Mouse (Mus musculus): ENCODE results near the gene Olfr99. TPM values are rescaled to one million over a fixed set of nuclear protein-coding genes. Genes with fewer than 3 reads are reported as not detected.

The Olfr99 gene
- not detected for total RNA-seq (2023)

GRCm38 (mm10) chr17:37283360-37283759, at the start of gene Olfr99:
Gene Olfr99, minus strand, starts transcription at chr17:37283460.

GRCm38 (mm10) chr17:37316954-37317353, 33.7 kb upstream of the Olfr99 start, which contains the start of gene Olfr102:
Gene Olfr102, minus strand, starts transcription at chr17:37317054.

GRCm38 (mm10) chr17:37304213-37304612, 21.0 kb upstream of the Olfr99 start, which contains the start of gene Olfr101:
Gene Olfr101, minus strand, starts transcription at chr17:37304313.

GRCm38 (mm10) chr17:37270058-37270701, 13.1 kb downstream of the Olfr99 start, which contains the start of gene H2-M3:
Gene H2-M3, plus strand, starts transcription at chr17:37270220.

GRCm38 (mm10) chr17:37263626-37264025, 19.6 kb downstream of the Olfr99 start, which contains the start of gene Olfr98:
Gene Olfr98, minus strand, starts transcription at chr17:37263749.

GRCm38 (mm10) chr17:37237230-37237629, 46.0 kb downstream of the Olfr99 start, which contains the start of gene Olfr97:
Gene Olfr97, minus strand, starts transcription at chr17:37237330.

Other genes starting within 250 kb of the Olfr99 start
- gene Gabbr1, start 237.5 kb downstream of the Olfr99 start, total RNA-seq (2023) = 112 TPM
- gene Olfr90, start 195.0 kb downstream of the Olfr99 start, total RNA-seq (2023) = 0.21 TPM
- gene Olfr91, start 185.2 kb downstream of the Olfr99 start, total RNA-seq (2023) = not detected
- gene Olfr92, start 163.4 kb downstream of the Olfr99 start, total RNA-seq (2023) = not detected
- not detected for gene Olfr93, start 122.0 kb downstream of the Olfr99 start, total RNA-seq (2023)
- gene Ubd, start 89.6 kb downstream of the Olfr99 start, total RNA-seq (2023) = not detected
- not detected for gene Olfr94, start 82.5 kb downstream of the Olfr99 start, total RNA-seq (2023)
- gene Olfr95, start 70.3 kb downstream of the Olfr99 start, total RNA-seq (2023) = not detected
- not detected for gene Olfr96, start 63.3 kb downstream of the Olfr99 start, total RNA-seq (2023)
- not detected for gene Olfr97, start 46.1 kb downstream of the Olfr99 start, total RNA-seq (2023)
- gene Olfr98, start 19.7 kb downstream of the Olfr99 start, total RNA-seq (2023) = not detected
- 32.4 TPM for gene H2-M3, start 13.2 kb downstream of the Olfr99 start, total RNA-seq (2023)
- not detected for gene Olfr101, start 20.9 kb upstream of the Olfr99 start, total RNA-seq (2023)
- not detected for gene Olfr102, start 33.6 kb upstream of the Olfr99 start, total RNA-seq (2023)
- not detected for gene Olfr103, start 56.2 kb upstream of the Olfr99 start, total RNA-seq (2023)
- gene Olfr104-ps, start 76.1 kb upstream of the Olfr99 start, total RNA-seq (2023) = not detected
- gene Olfr105-ps, start 95.6 kb upstream of the Olfr99 start, total RNA-seq (2023) = not detected
- not detected for gene Olfr106-ps, start 106.9 kb upstream of the Olfr99 start, total RNA-seq (2023)
- not detected for gene Olfr107, start 115.8 kb upstream of the Olfr99 start, total RNA-seq (2023)
- gene Olfr108, start 162.0 kb upstream of the Olfr99 start, total RNA-seq (2023) = not detected
- not detected for gene Olfr109, start 175.5 kb upstream of the Olfr99 start, total RNA-seq (2023)
- 0.44 TPM for gene H2-M2, start 200.1 kb upstream of the Olfr99 start, total RNA-seq (2023)
- not detected for gene Olfr110, start 209.0 kb upstream of the Olfr99 start, total RNA-seq (2023)
- gene Olfr111, start 224.6 kb upstream of the Olfr99 start, total RNA-seq (2023) = not detected